Mouse (Mus musculus): ENCODE results near the gene Eif4enif1.

- TF ChIP-seq CTCF (IDR thresholded peaks at IDR 0.05 in 2 of 3, conservative IDR thresholded peaks at IDR 0.05 in 1 of 3; ENCODE audit: control insufficient read depth in 1 of 3, insufficient read depth in 1 of 3, low read depth in 2 of 3, low read length in 3 of 3, poor library complexity in 1 of 3, severe bottlenecking in 1 of 3) (no peak), MAFK (IDR thresholded peaks at IDR 0.05; ENCODE audit: borderline replicate concordance, low read depth, low read length) (no peak), MAX (IDR thresholded peaks at IDR 0.05; ENCODE audit: low read length) (no peak), TAL1 (IDR thresholded peaks at IDR 0.05; ENCODE audit: low read length) (no peak), EP300 (IDR thresholded peaks at IDR 0.05; ENCODE audit: low read depth in 1 of 2, low read length in 2 of 2) (no peak), ZMIZ1 (IDR thresholded peaks at IDR 0.05; ENCODE audit: low read depth, low read length) (0 out of 2 replicates have a peak, but pooled peaks have one; percentile 56)
Measured at GRCm38 (mm10) chr11:3242395-3242794, 40.2 kb downstream of the Eif4enif1 start.
